Mouse (Mus musculus) midbrain, postnatal 0 days (tissue): ENCODE measurements around the gene Triap1. TPM values are rescaled to one million over a fixed set of nuclear protein-coding genes. Genes with fewer than 3 reads are reported as not detected.
"Not testable (repeated sequence)": the region's sequence is repeated elsewhere in the genome, so short reads cannot be mapped to it uniquely, and the experiment has no call there.

Experiments used
- ATAC-seq: fragments of 200-750 bp; cut with Nextera tagmentation; 2 replicates; pipeline ENCODE4 v1.8.0; 2017; ENCODE audit warnings: moderate number of reproducible peaks, mild to moderate bottlenecking, moderate TSS enrichment, moderate library complexity; ENCODE audit not compliant: low FRiP score
- DNase-seq: peaks from one replicate; pipeline ENCODE4 v3.0.0-alpha.2; 2015; ENCODE audit warnings: low spot score
- H3K27ac ChIP-seq: fragments of 300-500 bp; sonication (generic); 2 replicates; pipeline ENCODE4 v1.5.1; 2014; ENCODE audit warnings: low read depth, mild to moderate bottlenecking, low read length, mixed read lengths
- H3K27me3 ChIP-seq: fragments of 300-500 bp; sonication (generic); 2 replicates; pipeline ENCODE4 v1.6.1; 2014; ENCODE audit warnings: low read length, control low read depth, mixed read lengths; ENCODE audit not compliant: insufficient read depth
- H3K36me3 ChIP-seq: fragments of 300-500 bp; sonication (generic); 2 replicates; pipeline ENCODE4 v1.6.1; 2014; ENCODE audit warnings: low read length, control low read depth, mixed read lengths; ENCODE audit not compliant: insufficient read depth
- H3K4me1 ChIP-seq: fragments of 300-500 bp; sonication (generic); 2 replicates; pipeline ENCODE4 v1.6.1; 2014; ENCODE audit warnings: mild to moderate bottlenecking, control low read depth, antibody characterized with exemption, low read length, mixed read lengths; ENCODE audit not compliant: insufficient read depth
- H3K4me2 ChIP-seq: fragments of 300-500 bp; sonication (generic); 2 replicates; pipeline ENCODE4 v1.6.1; 2014; ENCODE audit warnings: low read depth, mild to moderate bottlenecking, low read length, mixed read lengths; ENCODE audit not compliant: poor library complexity, severe bottlenecking
- H3K4me3 ChIP-seq: fragments of 300-500 bp; sonication (generic); 2 replicates; pipeline ENCODE4 v1.5.1; 2014; ENCODE audit warnings: low read depth, mild to moderate bottlenecking, low read length, moderate library complexity
- H3K9ac ChIP-seq: fragments of 300-500 bp; sonication (generic); replicated peaks from 2 replicates; pipeline ENCODE4 v1.6.1; 2014; ENCODE audit warnings: mild to moderate bottlenecking, low read length, moderate library complexity, mixed read lengths; ENCODE audit not compliant: poor library complexity, severe bottlenecking
- H3K9me3 ChIP-seq: fragments of 300-500 bp; sonication (generic); 2 replicates; pipeline ENCODE4 v1.6.1; 2016; ENCODE audit warnings: low read length, control low read depth
- CTCF ChIP-seq: IDR thresholded peaks from 2 replicates; pipeline ENCODE4 v1.5.1; 2016; ENCODE audit warnings: antibody characterized with exemption, mild to moderate bottlenecking
- WGBS: fragments of 180-500 bp; shearing (Covaris S2); extraction: QIAGEN DNeasy Blood & Tissue Kit; methylation state at CpG from one replicate; pipeline ENCODE4 v1.1.7; 2014; 5-methylcytosine and 5-hydroxymethylcytosine counted together
- polyA plus RNA-seq: library from polyadenylated mRNA; unstranded; fragments of >200 nt; fragmentation: Nextera tagmentation; extraction: Ambion mirVana; gene quantifications from 2 replicates; pipeline ENCODE4 v1.2.1, GENCODE M21; 2015
- total RNA-seq: library from RNA; depleted of rRNA; stranded (reverse); fragments of >200 nt; gene quantifications from 2 replicates; pipeline ENCODE4 v1.2.3, GENCODE M21; 2014

The Triap1 gene
- total and polyA plus RNA-seq, 2 experiments from 2014 or later, result 10.7 to 53.8 TPM

DNA sequence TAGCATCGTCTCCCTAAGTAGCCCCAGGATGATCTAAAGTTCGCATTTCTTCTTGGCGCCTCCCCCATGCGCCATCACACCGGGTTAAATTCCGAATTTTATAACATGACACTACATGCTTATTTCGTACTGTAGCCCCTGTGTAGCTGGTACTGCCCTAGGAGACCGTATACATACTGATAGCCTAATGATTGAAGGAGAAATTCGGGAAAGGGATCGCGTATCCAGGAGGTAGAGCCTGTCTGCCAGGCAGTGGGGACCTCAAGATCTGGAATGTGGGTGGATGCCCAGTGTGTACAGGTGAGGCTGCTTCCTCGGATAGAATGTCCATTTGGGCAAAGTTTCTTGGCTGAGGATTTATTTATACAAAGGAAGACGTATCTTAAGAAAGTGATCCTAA is 39.4 kb upstream of the Triap1 start:
- no peaks in the 10 kb centered on the region for H3K9me3 ChIP-seq
- H3K4me2 ChIP-seq, result peak overlapping the region; percentile 69
- H3K4me1 ChIP-seq, result peaks cover 14% of the 10 kb centered on the region
- H3K27me3 ChIP-seq, result no peaks in the 10 kb centered on the region
- H3K9ac ChIP-seq, result peak overlapping the region; percentile 51; the same call in 1 of the 2 replicates
- no peak for TF ChIP-seq CTCF
- ATAC-seq (no peak), DNase-seq (no peak)
- WGBS, result 22% methylated on average over 13 of the region's 13 CpGs
- H3K27ac ChIP-seq, result peak overlapping the region; percentile 19; the same call in 1 of the 2 replicates
- H3K36me3 ChIP-seq, result peaks cover 16% of the 10 kb centered on the region
- peak overlapping the region; percentile 72 for H3K4me3 ChIP-seq

GRCm38 (mm10) chr5:115302190-115302589 is 38.8 kb upstream of the Triap1 start:
- H3K9ac ChIP-seq, H3K27ac ChIP-seq, DNase-seq, H3K27me3 ChIP-seq, ATAC-seq, H3K4me3 ChIP-seq, H3K9me3 ChIP-seq: not testable (repeated sequence)
- Histone ChIP-seq H3K36me3 (peaks cover 12% of the 10 kb centered on the region), H3K4me1 (peaks cover 14% of the 10 kb centered on the region), H3K4me2 (peak overlapping the region; percentile 69; the same call in 1 of the 2 replicates)
- 78% methylated on average over 3 of the region's 7 CpGs for WGBS

DNA sequence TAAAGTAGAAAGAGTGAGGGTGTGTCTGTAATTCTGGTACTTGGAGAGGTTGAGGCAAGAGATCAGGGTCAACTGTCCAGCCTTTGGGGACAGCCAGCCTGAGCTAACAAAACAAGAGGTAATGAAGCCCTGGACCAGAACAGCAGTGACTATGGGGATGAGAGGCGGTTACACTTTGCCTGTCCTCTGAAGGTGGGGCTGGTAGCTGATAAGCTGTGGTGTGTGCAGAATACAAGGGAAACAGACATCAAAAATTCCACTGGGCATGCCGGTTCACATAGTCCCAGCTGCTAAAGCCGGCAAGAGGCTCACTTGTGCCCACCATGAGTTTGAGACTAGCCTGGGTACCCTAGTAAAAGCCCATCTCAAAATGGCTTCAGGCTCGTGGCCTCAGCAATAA is 28.7 kb upstream of the Triap1 start:
- 82% methylated on average over 4 of the region's 4 CpGs for WGBS
- no peak for ATAC-seq

DNA sequence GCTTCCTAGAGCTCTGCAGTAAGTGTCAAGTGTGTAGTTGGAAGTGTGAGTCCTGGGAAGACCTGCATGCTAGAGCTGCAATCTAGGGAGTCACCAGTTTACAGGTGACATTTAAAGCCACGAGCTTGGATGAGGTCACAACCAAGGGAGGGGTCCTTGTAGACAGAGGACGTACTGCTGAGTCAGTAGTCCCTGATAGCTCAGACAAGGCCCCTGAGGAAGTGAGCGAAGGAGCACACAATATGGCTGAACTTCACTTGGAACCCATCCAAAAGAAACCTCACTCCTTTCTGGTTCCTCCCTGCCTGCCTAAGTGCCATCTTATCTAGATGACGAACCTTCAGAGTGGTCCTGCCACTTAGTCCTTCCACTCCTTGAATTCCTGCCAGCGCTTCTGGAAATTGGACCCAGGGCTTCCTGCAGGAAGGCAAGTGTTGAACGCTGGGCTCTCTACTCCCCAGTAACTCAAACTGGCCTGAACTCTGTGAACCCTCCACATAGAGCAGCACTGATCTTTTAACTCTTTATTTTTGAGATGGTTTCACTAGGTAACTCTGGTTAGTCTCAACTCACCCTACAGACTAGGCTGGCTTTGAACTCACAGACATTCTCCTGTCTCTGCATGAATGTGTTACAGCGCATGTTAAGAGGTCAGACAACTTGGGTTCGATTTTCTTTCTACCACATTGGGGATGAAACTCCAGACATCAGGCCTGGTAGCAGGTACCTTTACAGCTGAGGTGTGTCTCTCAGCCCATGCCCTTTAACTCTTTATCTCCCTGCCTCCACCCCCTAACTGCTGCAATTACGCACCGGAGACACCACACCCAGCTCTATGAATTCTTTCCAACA is 28.0 kb upstream of the Triap1 start:
- Histone ChIP-seq H3K9me3 (no peaks in the 10 kb centered on the region), H3K4me3 (no peak overlapping the region), H3K27me3 (no peaks in the 10 kb centered on the region), H3K36me3 (no peaks in the 10 kb centered on the region), H3K4me2 (no peak overlapping the region), H3K9ac (no peak overlapping the region; the same call in 1 of the 2 replicates), H3K27ac (no peak overlapping the region), H3K4me1 (no peaks in the 10 kb centered on the region)
- DNase-seq (no peak), ATAC-seq (no peak)
- no peak for TF ChIP-seq CTCF
- 82% methylated on average over 10 of the region's 10 CpGs for WGBS

More for the DNA sequence above, 28.7 kb upstream of the Triap1 start:
- no peak overlapping the region for H3K4me2 ChIP-seq
- H3K27ac ChIP-seq, result no peak overlapping the region
- TF ChIP-seq CTCF, result no peak
- DNase-seq, result no peak
- H3K9ac ChIP-seq, result no peak overlapping the region
- no peak overlapping the region for H3K4me3 ChIP-seq
- no peaks in the 10 kb centered on the region for H3K27me3 ChIP-seq
- no peaks in the 10 kb centered on the region for H3K4me1 ChIP-seq
- H3K9me3 ChIP-seq, result no peaks in the 10 kb centered on the region
- no peaks in the 10 kb centered on the region for H3K36me3 ChIP-seq

DNA sequence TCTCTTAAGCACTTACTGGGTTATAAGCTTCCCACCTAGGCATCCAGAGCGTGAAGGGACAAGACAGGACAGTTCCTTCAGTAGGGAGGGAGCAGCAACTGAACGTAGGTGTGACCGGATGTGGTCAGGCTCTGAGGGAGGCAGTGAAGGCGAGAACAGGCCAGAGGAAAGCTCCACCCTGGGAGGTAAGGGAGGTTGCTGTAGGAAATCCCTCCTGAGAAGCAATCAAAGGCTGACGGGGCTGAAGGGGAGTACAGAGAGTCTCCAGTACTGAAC is 27.4 kb upstream of the Triap1 start:
- Histone ChIP-seq H3K27me3 (no peaks in the 10 kb centered on the region), H3K27ac (no peak overlapping the region), H3K9me3 (no peaks in the 10 kb centered on the region), H3K4me2 (no peak overlapping the region), H3K4me3 (no peak overlapping the region), H3K36me3 (no peaks in the 10 kb centered on the region), H3K9ac (no peak overlapping the region; the same call in 1 of the 2 replicates), H3K4me1 (no peaks in the 10 kb centered on the region)
- DNase-seq, result no peak
- no peak for ATAC-seq
- 41% methylated on average over 5 of the region's 5 CpGs for WGBS
- TF ChIP-seq CTCF, result no peak

DNA sequence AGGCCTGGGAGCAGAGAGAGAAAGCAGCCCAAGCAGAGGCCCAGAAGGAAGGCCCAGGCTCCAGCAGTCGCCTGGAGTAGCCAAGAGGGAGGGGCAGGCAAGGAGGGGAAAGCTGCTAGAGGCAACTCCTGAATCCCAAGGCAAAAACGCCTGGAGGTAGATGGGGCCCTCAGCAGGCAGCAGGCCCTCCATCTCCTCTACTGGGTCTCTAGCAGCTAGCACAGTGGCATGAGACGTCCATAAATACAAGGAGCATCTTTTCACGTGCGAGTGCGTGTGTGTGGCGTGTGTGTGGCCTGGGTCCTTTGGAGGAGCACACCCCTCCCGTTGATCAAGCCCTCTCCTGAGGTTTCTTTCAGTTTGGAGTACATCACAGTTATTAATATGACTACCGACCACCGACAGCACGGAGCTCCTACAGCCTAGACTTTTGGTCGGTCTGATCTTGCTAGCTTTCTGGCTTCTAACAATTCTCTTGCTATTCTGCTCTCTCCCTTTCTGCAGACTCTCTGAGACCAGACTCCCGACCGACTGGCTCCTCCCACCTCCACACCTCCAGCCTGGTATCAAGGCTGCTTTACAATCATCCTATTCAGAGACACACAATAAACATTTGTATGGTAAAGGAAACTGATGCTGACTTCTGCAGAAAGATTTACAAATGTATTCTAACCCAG is 23.9 kb upstream of the Triap1 start:
- no peak overlapping the region for H3K4me2 ChIP-seq
- no peak overlapping the region for H3K9ac ChIP-seq
- DNase-seq, result no peak

More for the DNA sequence above, 23.9 kb upstream of the Triap1 start:
- TF ChIP-seq CTCF, result no peak
- no peak overlapping the region for H3K4me3 ChIP-seq
- no peaks in the 10 kb centered on the region for H3K27me3 ChIP-seq
- H3K27ac ChIP-seq, result peak overlapping the region; percentile 8; the same call in 1 of the 2 replicates
- H3K9me3 ChIP-seq, result no peaks in the 10 kb centered on the region
- no peaks in the 10 kb centered on the region for H3K36me3 ChIP-seq
- no peaks in the 10 kb centered on the region for H3K4me1 ChIP-seq
- 10% methylated on average over 14 of the region's 14 CpGs for WGBS
- no peak for ATAC-seq
